Mouse (Mus musculus) embryonic facial prominence, embryonic 12.5 days (tissue): ENCODE data around the gene Lrrc72. TPM values are rescaled to one million over a fixed set of nuclear protein-coding genes. Genes with fewer than 3 reads are reported as not detected.
A peak's percentile ranks its signal among the peaks of the same experiment; 100 is the strongest.
"Not testable (repeated sequence)": the region's sequence is repeated elsewhere in the genome, so short reads cannot be mapped to it uniquely, and the experiment has no call there.

Experiments
- ATAC-seq: fragments of 200-750 bp; cut with Nextera tagmentation; 2 replicates; pipeline ENCODE4 v1.8.0; 2017; ENCODE audit not compliant: insufficient number of reproducible peaks, insufficient read depth, low FRiP score, low TSS enrichment
- H3K27ac ChIP-seq: fragments of 300-500 bp; sonication (generic); 2 replicates; pipeline ENCODE4 v1.5.1; 2016; ENCODE audit warnings: mild to moderate bottlenecking
- H3K27me3 ChIP-seq: fragments of 300-500 bp; sonication (generic); 2 replicates; pipeline ENCODE4 v1.6.1; 2016; ENCODE audit warnings: mild to moderate bottlenecking, moderate library complexity
- H3K36me3 ChIP-seq: fragments of 300-500 bp; sonication (generic); 2 replicates; pipeline ENCODE4 v1.6.1; 2016; ENCODE audit warnings: mild to moderate bottlenecking
- H3K4me1 ChIP-seq: fragments of 300-500 bp; sonication (generic); 2 replicates; pipeline ENCODE4 v1.6.1; 2016
- H3K4me2 ChIP-seq: fragments of 300-500 bp; sonication (generic); replicated peaks from 2 replicates; pipeline ENCODE4 v1.6.1; 2016; ENCODE audit warnings: mild to moderate bottlenecking, moderate library complexity
- H3K4me3 ChIP-seq: fragments of 300-500 bp; sonication (generic); 2 replicates; pipeline ENCODE4 v1.5.1; 2016; ENCODE audit warnings: mild to moderate bottlenecking
- H3K9ac ChIP-seq: fragments of 300-500 bp; sonication (generic); 2 replicates; pipeline ENCODE4 v1.6.1; 2016; ENCODE audit warnings: mild to moderate bottlenecking, moderate library complexity
- H3K9me3 ChIP-seq: fragments of 300-500 bp; sonication (generic); 2 replicates; pipeline ENCODE4 v1.6.1; 2016; ENCODE audit warnings: mild to moderate bottlenecking, moderate library complexity
- WGBS: fragments of 180-500 bp; shearing (Covaris S2); methylation state at CpG from one replicate; pipeline ENCODE4 v1.1.7; 2016; 5-methylcytosine and 5-hydroxymethylcytosine counted together
- polyA plus RNA-seq: library from polyadenylated mRNA; unstranded; fragments of >200 nt; fragmentation: Nextera tagmentation; extraction: Ambion mirVana; gene quantifications from 2 replicates; pipeline ENCODE4 v1.2.1, GENCODE M21; 2016

The Lrrc72 gene
- polyA plus RNA-seq, 1 experiment from 2014 or later, result not detected

GRCm38 (mm10) chr12:36216905-36217304 is 36.3 kb downstream of the Lrrc72 start:
- H3K4me1 ChIP-seq, result peaks cover 11% of the 10 kb centered on the region; the same call in 1 of the 2 replicates
- no peak overlapping the region for H3K4me2 ChIP-seq
- no peaks in the 10 kb centered on the region for H3K36me3 ChIP-seq
- H3K9me3 ChIP-seq, result no peaks in the 10 kb centered on the region
- ATAC-seq, result no peak
- no peak overlapping the region for H3K27ac ChIP-seq
- no peak overlapping the region for H3K9ac ChIP-seq
- H3K4me3 ChIP-seq, result no peak overlapping the region
- 84% methylated on average over 10 of the region's 10 CpGs for WGBS
- H3K27me3 ChIP-seq, result no peaks in the 10 kb centered on the region

GRCm38 (mm10) chr12:36216230-36216629 is 37.0 kb downstream of the Lrrc72 start:
- 61% methylated on average over 4 of the region's 4 CpGs for WGBS
- no peaks in the 10 kb centered on the region for H3K27me3 ChIP-seq
- no peak overlapping the region for H3K9ac ChIP-seq
- H3K4me2 ChIP-seq, result no peak overlapping the region
- H3K4me1 ChIP-seq, result peaks cover 11% of the 10 kb centered on the region; the same call in 1 of the 2 replicates
- no peaks in the 10 kb centered on the region for H3K36me3 ChIP-seq
- H3K27ac ChIP-seq, result no peak overlapping the region
- no peaks in the 10 kb centered on the region for H3K9me3 ChIP-seq
- no peak for ATAC-seq
- no peak overlapping the region for H3K4me3 ChIP-seq

- Histone ChIP-seq H3K4me1 (peaks cover 11% of the 10 kb centered on the region; the same call in 1 of the 2 replicates), H3K27ac (no peak overlapping the region), H3K4me3 (no peak overlapping the region), H3K9me3 (no peaks in the 10 kb centered on the region), H3K36me3 (no peaks in the 10 kb centered on the region), H3K27me3 (no peaks in the 10 kb centered on the region), H3K9ac (no peak overlapping the region), H3K4me2 (no peak overlapping the region)
- 0% methylated on average over 1 of the region's 1 CpGs for WGBS
- no peak for ATAC-seq
These were observed 38.1 kb downstream of the Lrrc72 start for GRCm38 (mm10) chr12:36215149-36215480.

GRCm38 (mm10) chr12:36214389-36215148 is 38.6 kb downstream of the Lrrc72 start:
- H3K4me3 ChIP-seq, result no peak overlapping the region
- no peak overlapping the region for H3K4me2 ChIP-seq
- no peaks in the 10 kb centered on the region for H3K9me3 ChIP-seq
- H3K4me1 ChIP-seq, result peaks cover 11% of the 10 kb centered on the region; the same call in 1 of the 2 replicates
- H3K9ac ChIP-seq, result no peak overlapping the region
- 52% methylated on average over 8 of the region's 8 CpGs for WGBS
- no peaks in the 10 kb centered on the region for H3K36me3 ChIP-seq
- no peaks in the 10 kb centered on the region for H3K27me3 ChIP-seq
- ATAC-seq, result no peak
- H3K27ac ChIP-seq, result no peak overlapping the region

GRCm38 (mm10) chr12:36210096-36210495 is 43.1 kb downstream of the Lrrc72 start:
- Histone ChIP-seq H3K9me3 (no peaks in the 10 kb centered on the region), H3K36me3 (no peaks in the 10 kb centered on the region), H3K4me1 (no peaks in the 10 kb centered on the region), H3K4me2 (no peak overlapping the region), H3K4me3 (no peak overlapping the region), H3K9ac (no peak overlapping the region), H3K27me3 (no peaks in the 10 kb centered on the region), H3K27ac (no peak overlapping the region)
- ATAC-seq, result no peak
- WGBS, result 84% methylated on average over 4 of the region's 4 CpGs

DNA sequence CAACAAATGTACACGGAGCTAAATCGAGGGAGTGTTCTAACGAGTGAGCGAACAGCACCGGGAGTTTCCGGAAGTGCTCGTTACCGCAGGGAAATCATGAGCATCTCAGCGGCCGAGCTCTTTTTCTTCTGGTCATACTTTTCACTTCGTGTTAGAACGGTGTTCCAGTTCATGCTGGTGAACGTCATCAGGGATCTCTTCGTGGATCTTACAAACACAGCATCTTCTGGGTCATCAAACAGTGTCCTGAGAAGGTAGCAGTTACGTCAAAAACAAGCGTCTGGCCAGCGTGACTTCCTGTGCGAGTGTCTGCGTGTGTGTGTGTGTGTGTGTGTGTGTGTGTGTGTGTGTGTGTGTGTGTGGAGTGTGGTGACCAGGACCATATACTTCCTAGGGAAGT is 44.7 kb downstream of the Lrrc72 start:
- Histone ChIP-seq H3K4me2 (no peak overlapping the region), H3K27ac (no peak overlapping the region), H3K4me1 (no peaks in the 10 kb centered on the region), H3K36me3 (no peaks in the 10 kb centered on the region), H3K9ac (no peak overlapping the region), H3K27me3 (no peaks in the 10 kb centered on the region), H3K9me3 (no peaks in the 10 kb centered on the region), H3K4me3 (no peak overlapping the region)
- WGBS, result 78% methylated on average over 19 of the region's 19 CpGs
- no peak for ATAC-seq

DNA sequence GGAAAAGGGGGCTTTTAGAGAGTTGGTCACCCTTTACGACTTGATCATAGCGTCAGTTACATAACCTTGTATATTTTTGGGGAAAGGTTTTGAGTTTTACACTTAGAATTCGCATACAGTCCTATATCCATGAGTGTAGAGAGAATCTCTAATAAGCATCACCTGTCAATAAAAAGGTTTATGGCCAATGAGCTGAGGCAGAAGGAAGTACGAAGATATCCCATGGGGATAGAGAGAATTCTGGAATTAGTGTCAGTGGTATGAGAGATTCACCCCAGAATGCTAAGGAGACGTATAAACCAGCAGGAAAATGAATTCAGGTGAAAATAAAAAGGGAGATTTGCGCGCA is 45.4 kb downstream of the Lrrc72 start:
- ATAC-seq, result 0 out of 2 replicates have a peak, but pooled peaks have one; percentile 22
- no peak overlapping the region for H3K4me2 ChIP-seq
- 86% methylated on average over 7 of the region's 7 CpGs for WGBS
- no peaks in the 10 kb centered on the region for H3K36me3 ChIP-seq
- no peaks in the 10 kb centered on the region for H3K27me3 ChIP-seq
- H3K4me1 ChIP-seq, result no peaks in the 10 kb centered on the region
- H3K4me3 ChIP-seq, result no peak overlapping the region
- H3K27ac ChIP-seq, result no peak overlapping the region
- no peaks in the 10 kb centered on the region for H3K9me3 ChIP-seq
- H3K9ac ChIP-seq, result no peak overlapping the region

DNA sequence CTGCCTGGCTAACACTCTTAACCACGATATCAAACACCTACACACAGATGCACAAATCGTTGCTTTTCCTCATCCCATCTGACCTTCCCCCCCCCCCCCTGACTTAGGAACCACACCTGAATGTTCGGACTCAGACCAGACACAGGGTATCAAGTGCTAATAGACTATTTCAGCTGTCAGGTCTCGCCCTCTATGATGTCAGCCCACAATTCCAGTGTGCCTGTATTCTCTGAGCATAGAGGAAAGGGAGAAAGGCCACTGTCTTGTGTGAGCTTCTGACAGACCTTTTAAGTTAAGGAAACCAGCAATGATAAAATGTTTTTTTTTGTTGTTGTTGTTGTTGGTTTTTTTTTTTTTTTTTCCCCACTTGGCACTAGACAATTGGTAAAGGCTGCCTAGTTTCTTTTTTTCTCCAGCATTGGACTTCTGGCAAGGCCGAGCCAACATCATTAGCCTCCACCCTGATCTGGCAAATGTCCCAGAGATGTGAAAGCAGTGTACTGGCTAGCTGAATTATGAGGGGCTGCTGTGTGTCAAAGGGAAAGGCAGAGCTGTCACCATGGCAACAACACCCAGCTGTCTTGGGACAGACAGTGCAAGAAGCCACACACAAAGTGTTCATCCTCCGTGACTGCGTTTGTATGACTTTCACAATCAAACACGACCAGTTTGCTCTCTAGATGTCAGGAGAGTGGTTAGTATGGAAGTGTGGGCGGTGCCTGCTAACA is 46.0 kb downstream of the Lrrc72 start:
- no peak overlapping the region for H3K9ac ChIP-seq
- no peak overlapping the region for H3K4me2 ChIP-seq
- no peaks in the 10 kb centered on the region for H3K36me3 ChIP-seq
- ATAC-seq, result 0 out of 2 replicates have a peak, but pooled peaks have one; percentile 69
- H3K27me3 ChIP-seq, result no peaks in the 10 kb centered on the region
- H3K27ac ChIP-seq, result no peak overlapping the region
- H3K4me3 ChIP-seq, result no peak overlapping the region
- 70% methylated on average over 9 of the region's 9 CpGs for WGBS
- no peaks in the 10 kb centered on the region for H3K9me3 ChIP-seq
- H3K4me1 ChIP-seq, result no peaks in the 10 kb centered on the region

DNA sequence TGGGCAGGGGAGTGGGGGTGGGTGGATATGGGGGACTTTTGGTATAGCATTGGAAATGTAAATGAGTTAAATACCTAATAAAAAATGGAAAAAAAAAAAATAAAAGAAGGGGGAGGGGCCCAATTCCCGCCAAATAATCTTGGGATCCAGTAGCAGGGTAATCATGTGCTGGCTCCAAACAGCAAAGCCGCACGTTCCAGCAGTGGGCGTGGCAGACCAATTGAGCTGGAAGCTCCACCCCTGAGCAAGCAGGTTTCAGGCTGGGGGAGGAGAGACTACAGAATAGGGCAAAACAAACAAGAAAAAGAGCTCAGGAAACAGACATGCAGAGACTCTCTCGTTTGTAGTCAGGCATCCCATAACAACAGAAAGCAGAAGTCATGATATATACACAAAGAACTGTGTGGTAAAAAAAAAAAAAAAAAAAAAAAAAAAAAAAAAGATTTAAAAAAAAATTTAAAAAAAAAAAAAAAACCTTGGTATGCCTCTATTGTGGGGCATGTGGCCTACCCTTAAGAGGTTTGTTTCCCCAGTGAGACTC is 47.5 kb downstream of the Lrrc72 start:
- H3K27ac ChIP-seq, H3K9ac ChIP-seq, H3K36me3 ChIP-seq, H3K4me1 ChIP-seq, H3K4me3 ChIP-seq, H3K9me3 ChIP-seq, H3K27me3 ChIP-seq, ATAC-seq, H3K4me2 ChIP-seq: not testable (repeated sequence)
- 47% methylated on average over 5 of the region's 5 CpGs for WGBS

DNA sequence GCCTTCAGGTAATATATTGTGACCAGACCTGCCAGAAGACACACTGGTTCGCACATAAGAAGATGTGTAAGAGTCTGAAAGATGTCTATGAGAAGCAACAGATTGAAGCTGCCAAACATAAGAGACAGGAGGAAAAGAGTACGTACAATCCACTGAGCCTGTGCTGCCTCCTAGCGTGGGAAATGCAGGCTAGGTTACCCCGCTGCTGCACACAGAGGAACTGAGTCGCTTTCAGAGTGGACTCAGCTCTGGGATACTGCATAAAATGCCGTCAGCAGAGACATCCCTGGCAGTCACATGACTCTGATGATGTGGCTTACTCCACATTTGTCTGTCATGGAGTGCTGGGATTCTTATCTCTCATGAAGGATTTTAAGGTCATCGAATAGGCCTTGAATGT is 58.2 kb downstream of the Lrrc72 start:
- no peaks in the 10 kb centered on the region for H3K4me1 ChIP-seq
- no peaks in the 10 kb centered on the region for H3K27me3 ChIP-seq
- no peak overlapping the region for H3K4me3 ChIP-seq
- H3K9ac ChIP-seq, result no peak overlapping the region
- no peak overlapping the region for H3K27ac ChIP-seq
- H3K9me3 ChIP-seq, result peaks cover 22% of the 10 kb centered on the region
- ATAC-seq, result no peak
- 91% methylated on average over 7 of the region's 7 CpGs for WGBS
- no peak overlapping the region for H3K4me2 ChIP-seq
- H3K36me3 ChIP-seq, result peaks cover 63% of the 10 kb centered on the region

- no peak overlapping the region for H3K27ac ChIP-seq
- peaks cover 65% of the 10 kb centered on the region for H3K36me3 ChIP-seq
- no peak overlapping the region for H3K9ac ChIP-seq
- no peaks in the 10 kb centered on the region for H3K4me1 ChIP-seq
- ATAC-seq, result no peak
- H3K4me3 ChIP-seq, result no peak overlapping the region
- WGBS, result 93% methylated on average over 5 of the region's 5 CpGs
- H3K4me2 ChIP-seq, result no peak overlapping the region
- H3K27me3 ChIP-seq, result no peaks in the 10 kb centered on the region
- H3K9me3 ChIP-seq, result no peaks in the 10 kb centered on the region
These were observed 62.9 kb downstream of the Lrrc72 start for GRCm38 (mm10) chr12:36190343-36190742.

DNA sequence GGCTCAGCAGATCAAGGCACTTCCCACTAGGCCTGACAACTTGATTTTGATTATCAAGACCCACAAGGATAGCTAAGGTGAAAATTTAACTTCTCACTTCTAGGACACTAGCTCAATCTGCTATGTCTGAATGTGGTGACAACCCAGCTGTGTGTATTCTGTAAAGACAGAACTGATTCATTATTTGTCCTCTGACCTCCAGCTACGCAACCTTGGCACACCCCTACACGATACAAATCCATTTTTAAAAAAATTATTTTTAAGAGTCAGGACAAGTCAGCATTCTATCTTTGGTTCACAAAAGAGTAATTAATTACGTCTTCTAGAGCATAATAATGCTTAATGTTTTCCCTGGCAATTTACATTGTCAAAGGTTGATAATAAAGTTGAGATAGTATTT is 63.6 kb downstream of the Lrrc72 start:
- peaks cover 58% of the 10 kb centered on the region for H3K36me3 ChIP-seq
- WGBS, result 96% methylated on average over 3 of the region's 3 CpGs
- no peak overlapping the region for H3K4me2 ChIP-seq

More for the DNA sequence above, 63.6 kb downstream of the Lrrc72 start:
- Histone ChIP-seq H3K27me3 (no peaks in the 10 kb centered on the region), H3K9ac (no peak overlapping the region), H3K27ac (no peak overlapping the region), H3K9me3 (no peaks in the 10 kb centered on the region), H3K4me3 (no peak overlapping the region), H3K4me1 (no peaks in the 10 kb centered on the region)
- ATAC-seq, result no peak
